Mouse (Mus musculus) midbrain, postnatal 0 days (tissue): Measurements from ENCODE around the gene Eloa. TPM values are rescaled to one million over a fixed set of nuclear protein-coding genes. Genes with fewer than 3 reads are reported as not detected.
A peak's percentile ranks its signal among the peaks of the same experiment; 100 is the strongest.
"Not testable (repeated sequence)": the region's sequence is repeated elsewhere in the genome, so short reads cannot be mapped to it uniquely, and the experiment has no call there.

ENCODE experiments used
- ATAC-seq: fragments of 200-750 bp; cut with Nextera tagmentation; 2 replicates; pipeline ENCODE4 v1.8.0; 2017; ENCODE audit warnings: moderate number of reproducible peaks, mild to moderate bottlenecking, moderate TSS enrichment, moderate library complexity; ENCODE audit not compliant: low FRiP score
- DNase-seq: peaks from one replicate; pipeline ENCODE4 v3.0.0-alpha.2; 2015; ENCODE audit warnings: low spot score
- H3K27ac ChIP-seq: fragments of 300-500 bp; sonication (generic); 2 replicates; pipeline ENCODE4 v1.5.1; 2014; ENCODE audit warnings: low read depth, mild to moderate bottlenecking, low read length, mixed read lengths
- H3K27me3 ChIP-seq: fragments of 300-500 bp; sonication (generic); 2 replicates; pipeline ENCODE4 v1.6.1; 2014; ENCODE audit warnings: low read length, control low read depth, mixed read lengths; ENCODE audit not compliant: insufficient read depth
- H3K36me3 ChIP-seq: fragments of 300-500 bp; sonication (generic); 2 replicates; pipeline ENCODE4 v1.6.1; 2014; ENCODE audit warnings: low read length, control low read depth, mixed read lengths; ENCODE audit not compliant: insufficient read depth
- H3K4me1 ChIP-seq: fragments of 300-500 bp; sonication (generic); 2 replicates; pipeline ENCODE4 v1.6.1; 2014; ENCODE audit warnings: mild to moderate bottlenecking, control low read depth, antibody characterized with exemption, low read length, mixed read lengths; ENCODE audit not compliant: insufficient read depth
- H3K4me2 ChIP-seq: fragments of 300-500 bp; sonication (generic); 2 replicates; pipeline ENCODE4 v1.6.1; 2014; ENCODE audit warnings: low read depth, mild to moderate bottlenecking, low read length, mixed read lengths; ENCODE audit not compliant: poor library complexity, severe bottlenecking
- H3K4me3 ChIP-seq: fragments of 300-500 bp; sonication (generic); 2 replicates; pipeline ENCODE4 v1.5.1; 2014; ENCODE audit warnings: low read depth, mild to moderate bottlenecking, low read length, moderate library complexity
- H3K9ac ChIP-seq: fragments of 300-500 bp; sonication (generic); replicated peaks from 2 replicates; pipeline ENCODE4 v1.6.1; 2014; ENCODE audit warnings: mild to moderate bottlenecking, low read length, moderate library complexity, mixed read lengths; ENCODE audit not compliant: poor library complexity, severe bottlenecking
- H3K9me3 ChIP-seq: fragments of 300-500 bp; sonication (generic); 2 replicates; pipeline ENCODE4 v1.6.1; 2016; ENCODE audit warnings: low read length, control low read depth
- CTCF ChIP-seq: IDR thresholded peaks from 2 replicates; pipeline ENCODE4 v1.5.1; 2016; ENCODE audit warnings: antibody characterized with exemption, mild to moderate bottlenecking
- WGBS: fragments of 180-500 bp; shearing (Covaris S2); extraction: QIAGEN DNeasy Blood & Tissue Kit; methylation state at CpG from one replicate; pipeline ENCODE4 v1.1.7; 2014; 5-methylcytosine and 5-hydroxymethylcytosine counted together
- polyA plus RNA-seq: library from polyadenylated mRNA; unstranded; fragments of >200 nt; fragmentation: Nextera tagmentation; extraction: Ambion mirVana; gene quantifications from 2 replicates; pipeline ENCODE4 v1.2.1, GENCODE M21; 2015
- total RNA-seq: library from RNA; depleted of rRNA; stranded (reverse); fragments of >200 nt; gene quantifications from 2 replicates; pipeline ENCODE4 v1.2.3, GENCODE M21; 2014; rRNA removed

Gene Eloa
- total RNA-seq: 23.3 and 27.7 TPM in 2 replicates
- 19.0 and 19.3 TPM in 2 replicates for polyA plus RNA-seq

DNA sequence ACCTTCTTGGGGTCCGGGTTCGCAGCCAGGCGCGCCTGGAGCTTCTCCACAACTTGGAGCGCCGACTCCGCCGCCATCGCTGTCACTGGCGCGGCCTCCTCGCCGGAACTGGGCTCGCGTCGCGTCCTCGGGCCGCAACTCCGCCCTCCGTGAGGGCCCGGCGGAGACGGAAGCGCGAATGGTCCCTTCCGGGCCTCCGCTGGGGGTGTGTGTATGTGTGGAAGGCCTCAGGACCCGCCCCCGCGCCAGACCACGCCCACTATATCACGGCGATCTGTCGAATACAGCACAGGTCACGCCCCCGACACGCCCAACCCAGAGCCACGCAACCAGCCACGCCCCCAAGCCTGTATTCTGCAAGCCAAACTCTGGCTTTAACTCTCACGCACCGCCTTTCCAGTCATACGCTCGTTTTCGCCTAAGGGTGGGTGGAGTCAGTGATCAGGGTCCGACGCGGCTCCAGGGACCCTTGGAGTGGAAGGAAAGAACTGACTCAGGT, at the start of gene Eloa:
Eloa (minus strand) TSS at position 215 of the 499 bp plus-strand sequence.
- H3K4me2 ChIP-seq: peak within 1 kb of the TSS; percentile 90
- ATAC-seq (peak; percentile 98), DNase-seq (peak; percentile 98)
- no peak for TF ChIP-seq CTCF
- peak within 1 kb of the TSS; percentile 84 for H3K27ac ChIP-seq
- peak within 1 kb of the TSS; percentile 88 for H3K4me3 ChIP-seq
- no peaks in the 10 kb centered on the region for H3K9me3 ChIP-seq
- H3K36me3 ChIP-seq: no peaks in the 10 kb centered on the region
- 0 out of 2 replicates have a peak, but pooled peaks cover 8% of the 10 kb centered on the region for H3K4me1 ChIP-seq
- H3K9ac ChIP-seq: peak within 1 kb of the TSS; percentile 96
- under 1% methylated on average over 46 of the region's 48 CpGs for WGBS
- no peaks in the 10 kb centered on the region for H3K27me3 ChIP-seq

DNA sequence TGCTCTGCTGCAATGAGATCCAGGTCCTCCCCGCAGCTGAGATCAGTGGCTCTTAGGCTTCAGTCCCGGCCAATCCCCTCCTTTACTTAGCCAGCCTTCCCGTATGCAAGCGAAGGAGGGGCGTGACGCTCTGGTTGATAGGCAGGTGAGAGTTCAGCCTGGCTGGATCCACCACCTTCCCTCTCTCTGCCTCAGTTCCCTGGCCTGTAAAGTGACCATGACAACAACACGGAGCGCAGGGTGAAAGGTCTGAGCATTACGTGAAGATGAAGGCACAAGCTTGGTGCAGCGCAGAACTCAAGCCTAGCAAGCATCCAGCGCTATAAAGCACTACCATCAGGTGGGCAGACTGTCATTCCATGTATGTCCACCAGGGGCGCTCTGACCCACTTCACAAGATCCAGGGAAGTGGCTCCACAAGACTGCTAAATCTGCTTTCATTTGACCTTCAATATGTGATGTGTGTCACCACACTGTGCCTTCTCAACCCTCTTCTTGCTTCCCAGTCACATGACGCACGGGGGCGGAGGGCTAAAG, 49.7 kb upstream of the Eloa start:
- no peaks in the 10 kb centered on the region for H3K36me3 ChIP-seq
- no peak overlapping the region for H3K27ac ChIP-seq
- TF ChIP-seq CTCF: peak; percentile 96
- no peaks in the 10 kb centered on the region for H3K4me1 ChIP-seq
- DNase-seq: peak; percentile 86
- peak; percentile 58 for ATAC-seq
- 3% methylated on average over 15 of the region's 15 CpGs for WGBS
- no peaks in the 10 kb centered on the region for H3K9me3 ChIP-seq
- H3K9ac ChIP-seq: no peak overlapping the region
- no peak overlapping the region for H3K4me3 ChIP-seq
- no peaks in the 10 kb centered on the region for H3K27me3 ChIP-seq
- H3K4me2 ChIP-seq: 0 out of 2 replicates have a peak overlapping the region, but pooled peaks have one; percentile 1

DNA sequence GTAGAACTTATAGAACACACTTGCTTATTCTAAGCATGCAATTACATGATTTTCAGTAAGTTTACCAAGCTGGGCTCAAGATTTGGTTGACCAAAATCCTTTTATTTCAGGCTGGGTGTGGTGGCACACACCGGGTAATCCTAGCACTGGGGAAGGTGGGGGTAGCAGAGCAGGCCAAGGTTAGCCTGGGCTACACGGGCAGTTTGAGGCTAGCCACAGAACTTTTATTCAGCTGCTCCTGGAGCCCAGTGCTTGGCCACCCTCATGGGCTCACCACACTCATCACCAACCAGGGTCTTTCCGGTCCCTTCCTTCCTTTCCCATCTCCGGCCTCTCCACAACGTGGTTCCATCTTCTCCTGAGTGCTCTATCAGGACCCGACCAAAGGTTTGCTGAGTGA, 49.0 kb upstream of the Eloa start:
- H3K9me3 ChIP-seq: no peaks in the 10 kb centered on the region
- DNase-seq: no peak
- TF ChIP-seq CTCF: no peak
- no peak for ATAC-seq
- H3K36me3 ChIP-seq: no peaks in the 10 kb centered on the region
- no peaks in the 10 kb centered on the region for H3K27me3 ChIP-seq
- no peak overlapping the region for H3K4me3 ChIP-seq
- H3K27ac ChIP-seq: no peak overlapping the region
- no peak overlapping the region for H3K9ac ChIP-seq
- no peaks in the 10 kb centered on the region for H3K4me1 ChIP-seq
- 55% methylated on average over 6 of the region's 6 CpGs for WGBS
- no peak overlapping the region for H3K4me2 ChIP-seq

DNA sequence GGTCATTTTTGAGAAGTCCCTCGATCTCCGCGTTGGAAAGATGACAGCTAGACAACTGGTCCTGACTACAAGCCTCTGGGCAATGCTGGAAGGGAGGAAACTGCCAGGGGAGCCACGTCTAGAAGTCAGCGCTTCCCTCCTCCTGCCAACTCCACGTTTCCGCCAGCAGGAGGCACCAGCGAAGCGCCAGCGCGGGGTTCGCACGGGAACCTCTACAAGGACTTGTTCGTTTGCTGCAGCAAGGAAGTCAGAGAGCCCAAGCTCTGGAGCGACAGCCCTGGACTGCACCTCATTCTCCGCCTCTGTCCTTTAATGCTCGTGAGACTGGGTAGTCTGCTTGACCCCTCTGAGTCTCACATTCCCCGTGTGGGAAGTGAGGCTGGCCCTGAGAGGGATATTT, 48.4 kb upstream of the Eloa start:
- Histone ChIP-seq H3K27me3 (no peaks in the 10 kb centered on the region), H3K36me3 (no peaks in the 10 kb centered on the region), H3K27ac (no peak overlapping the region), H3K4me1 (no peaks in the 10 kb centered on the region), H3K9me3 (no peaks in the 10 kb centered on the region), H3K9ac (no peak overlapping the region), H3K4me2 (no peak overlapping the region), H3K4me3 (no peak overlapping the region)
- TF ChIP-seq CTCF: peak; percentile 93
- ATAC-seq (no peak), DNase-seq (peak; percentile 78)
- WGBS: 4% methylated on average over 18 of the region's 18 CpGs

DNA sequence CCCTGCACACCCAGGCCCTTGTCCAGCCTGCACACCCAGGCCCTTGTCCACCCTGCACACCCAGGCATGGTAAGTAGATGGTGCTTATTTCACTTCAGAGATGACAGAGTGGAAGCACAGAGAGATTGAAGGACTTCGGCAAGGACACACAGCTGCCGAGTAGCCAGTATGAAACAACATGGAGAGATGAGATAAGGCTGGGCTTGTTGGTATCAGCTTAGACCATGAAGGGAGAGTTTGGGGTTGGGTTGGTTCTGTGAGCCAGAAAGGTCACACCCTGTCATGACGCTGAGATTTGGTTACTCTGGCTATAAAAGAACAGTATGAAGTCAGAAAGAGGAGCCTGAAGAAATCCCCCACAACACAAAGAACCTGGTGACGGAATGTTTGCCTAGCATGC, 47.8 kb upstream of the Eloa start:
- Histone ChIP-seq H3K9me3 (no peaks in the 10 kb centered on the region), H3K4me1 (no peaks in the 10 kb centered on the region), H3K4me2 (no peak overlapping the region), H3K27me3 (no peaks in the 10 kb centered on the region), H3K36me3 (no peaks in the 10 kb centered on the region), H3K27ac (no peak overlapping the region), H3K4me3 (no peak overlapping the region), H3K9ac (no peak overlapping the region)
- DNase-seq (no peak), ATAC-seq (no peak)
- WGBS: 71% methylated on average over 4 of the region's 4 CpGs
- TF ChIP-seq CTCF: no peak

DNA sequence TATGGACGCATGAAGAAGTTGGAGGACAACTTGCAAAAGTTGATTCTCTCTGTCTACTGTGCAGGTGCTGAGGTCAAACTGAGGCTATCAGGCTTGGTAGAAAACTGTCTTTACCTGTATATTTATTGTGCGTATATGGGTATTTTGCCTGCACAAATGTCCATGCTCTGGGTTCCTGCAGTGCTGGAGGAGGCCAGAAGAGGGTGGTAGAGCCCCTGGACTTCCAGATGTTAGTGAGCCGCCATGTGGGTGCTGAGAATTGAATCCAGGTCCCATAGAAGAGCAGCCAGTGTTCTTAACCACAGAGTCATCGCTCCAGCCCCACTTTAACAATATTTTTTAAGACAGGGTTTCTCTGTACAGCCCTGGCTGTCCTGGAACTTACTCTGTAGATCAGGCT, 41.6 kb upstream of the Eloa start:
- no peak overlapping the region for H3K4me3 ChIP-seq
- ATAC-seq (no peak), DNase-seq (no peak)
- no peak for TF ChIP-seq CTCF
- no peaks in the 10 kb centered on the region for H3K4me1 ChIP-seq
- WGBS: 94% methylated on average over 4 of the region's 4 CpGs
- H3K9ac ChIP-seq: no peak overlapping the region
- no peaks in the 10 kb centered on the region for H3K9me3 ChIP-seq
- no peak overlapping the region for H3K27ac ChIP-seq
- H3K36me3 ChIP-seq: no peaks in the 10 kb centered on the region
- no peak overlapping the region for H3K4me2 ChIP-seq
- no peaks in the 10 kb centered on the region for H3K27me3 ChIP-seq

DNA sequence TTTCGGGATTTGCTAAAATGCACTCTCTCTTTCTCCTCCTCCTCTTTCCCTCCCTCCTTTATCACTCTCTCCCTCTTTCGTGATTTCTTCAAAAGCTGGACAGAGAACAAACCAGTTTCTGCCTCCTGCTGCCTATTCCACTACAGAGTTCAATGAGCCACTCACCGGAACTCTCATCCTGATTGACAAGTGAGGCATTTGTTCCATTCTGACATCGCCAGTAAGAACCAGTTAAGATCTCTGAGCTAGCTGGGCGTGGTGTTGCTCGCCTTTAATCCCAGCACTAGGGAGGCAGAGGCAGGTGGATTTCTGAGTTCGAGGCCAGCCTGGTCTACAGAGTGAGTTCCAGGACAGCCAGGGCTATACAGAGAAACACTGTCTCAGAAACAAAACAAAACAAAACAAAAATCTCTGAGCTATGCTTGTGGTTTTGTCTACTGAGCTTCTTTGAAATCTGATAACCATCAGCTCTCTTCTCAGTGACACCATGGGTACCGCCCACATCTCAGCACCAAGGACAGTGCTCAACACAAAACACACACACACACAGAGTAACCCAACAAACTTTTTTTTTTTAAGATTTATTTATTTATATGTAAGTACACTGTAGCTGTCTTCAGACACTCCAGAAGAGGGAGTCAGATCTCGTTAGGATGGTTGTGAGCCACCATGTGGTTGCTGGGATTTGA, 38.4 kb upstream of the Eloa start:
- H3K9ac ChIP-seq, H3K27ac ChIP-seq, ATAC-seq, DNase-seq, H3K36me3 ChIP-seq, H3K27me3 ChIP-seq, H3K9me3 ChIP-seq, H3K4me1 ChIP-seq, H3K4me2 ChIP-seq, H3K4me3 ChIP-seq: not testable (repeated sequence)
- 50% methylated on average over 8 of the region's 9 CpGs for WGBS
